Mouse (Mus musculus) activated CD4-positive, CD25-positive, alpha-beta regulatory T cell (primary cell): Measurements from ENCODE around the gene Il20. TPM values are rescaled to one million over a fixed set of nuclear protein-coding genes. Genes with fewer than 3 reads are reported as not detected.

Experiments used
- polyA plus RNA-seq, 2 experiments: library from polyadenylated mRNA; unstranded; fragments of 100-300 nt; shearing (Covaris generic); gene quantifications; one replicate each; pipeline ENCODE4 v1.2.1; 2017

Gene Il20
- under 1 TPM in 1 of 2 experiments, not detected in 1; 0.26 TPM for polyA plus RNA-seq

DNA sequence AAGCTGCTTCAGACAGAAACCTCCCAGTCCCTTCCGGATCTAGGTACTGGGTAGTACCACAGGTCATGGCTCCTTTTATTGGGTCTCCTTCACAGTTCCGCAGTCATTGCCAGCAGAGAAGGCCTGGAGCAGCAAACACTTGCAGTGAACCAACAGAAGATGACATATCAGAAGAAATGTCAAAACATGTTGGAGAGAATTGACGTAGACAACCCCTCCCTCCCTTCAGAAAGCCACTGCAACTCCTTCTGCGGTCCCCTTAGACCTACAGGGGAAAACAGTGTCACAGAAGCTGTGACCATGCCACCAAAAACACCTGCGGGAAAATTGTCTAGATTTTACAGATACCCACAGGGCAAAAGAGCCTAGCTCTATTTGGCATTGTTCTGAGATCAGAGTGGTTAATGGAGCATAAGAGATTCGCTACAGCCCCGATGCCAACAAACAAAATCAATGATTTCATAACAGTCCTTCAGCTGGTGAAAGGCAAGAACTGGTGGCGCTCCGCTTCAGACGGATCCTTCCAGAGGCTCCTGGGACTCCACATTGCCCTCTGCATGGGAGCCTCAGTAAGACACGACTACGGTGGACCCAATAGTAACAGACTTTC lies at the start of gene Il20:
Gene Il20, minus strand, starts transcription at position 51 of the 610 bp plus-strand sequence.

DNA sequence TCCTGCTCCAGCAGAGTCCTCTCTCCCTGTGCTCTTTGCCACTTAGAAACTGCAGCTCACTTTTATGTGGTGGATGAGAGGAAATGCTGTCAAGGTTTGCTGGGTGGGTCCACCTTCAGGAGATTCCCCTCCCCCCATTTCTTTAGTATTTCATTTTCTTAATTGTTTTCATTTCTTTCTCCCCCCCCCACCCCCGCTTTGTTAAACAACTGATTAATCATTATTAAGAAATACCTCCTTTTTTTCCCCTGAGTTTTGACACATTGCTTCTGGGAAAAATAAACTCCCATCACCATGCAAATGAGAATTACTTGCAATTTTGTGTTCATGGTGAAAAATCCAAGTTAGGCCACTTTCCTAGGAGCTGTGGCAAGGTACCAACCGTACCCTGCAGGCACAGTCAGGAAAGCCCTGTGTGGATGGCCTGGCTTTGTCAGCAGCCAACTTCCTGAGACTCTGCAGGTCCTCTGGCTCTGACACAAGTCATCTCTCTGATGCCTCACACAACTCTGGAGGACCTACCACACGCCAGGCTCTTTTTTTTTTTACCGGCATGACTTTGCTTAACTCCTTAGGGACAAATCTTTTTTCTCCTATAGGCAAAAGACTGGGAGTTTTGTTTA lies 28.9 kb upstream of the Il20 start, which contains the start of gene Il19:
Gene Il19, minus strand, starts transcription at position 51 of the 623 bp plus-strand sequence.

GRCm38 (mm10) chr1:130887354-130887753 lies 23.9 kb downstream of the Il20 start, which contains the start of gene Il24:
Il24 (minus strand) TSS chr1:130887454.

DNA sequence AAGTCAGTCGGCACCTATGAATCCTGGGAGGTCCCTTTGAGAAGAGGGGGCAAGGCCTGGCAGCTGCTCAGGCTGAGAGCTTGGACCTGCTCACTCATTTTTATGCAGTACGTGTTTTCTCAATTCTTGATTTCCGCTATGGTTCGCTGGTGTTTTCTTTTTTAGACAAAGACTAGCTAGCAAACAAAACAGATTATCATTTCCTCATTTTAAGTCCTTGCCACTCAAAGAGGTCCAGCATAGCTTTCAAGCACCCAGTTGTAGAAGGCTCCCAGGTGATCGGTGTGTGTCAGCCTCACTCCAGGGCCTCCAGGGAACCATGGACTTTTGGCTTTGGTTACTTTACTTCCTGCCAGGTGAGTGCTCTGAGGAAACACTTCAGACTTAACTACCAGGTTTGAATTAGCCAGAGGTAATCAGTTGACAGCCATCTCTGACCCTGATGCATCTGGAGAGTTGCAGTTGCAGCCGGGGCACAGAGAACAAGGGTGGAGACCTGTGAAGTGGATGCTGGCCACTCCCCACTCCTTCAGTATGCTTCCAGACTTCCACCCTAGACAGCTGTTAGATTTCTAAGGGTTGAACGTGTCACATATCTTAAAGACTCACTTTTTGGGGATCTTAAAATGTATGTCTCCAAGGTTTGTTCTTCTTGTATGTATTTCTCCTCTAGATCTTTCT lies 45.6 kb downstream of the Il20 start, which contains the start of gene Fcmr:
Gene Fcmr, plus strand, starts transcription at position 129 of the 681 bp plus-strand sequence.

Other genes with a start within 250 kb of the Il20 start
- under 1 TPM in 1 of 2 experiments, not detected in 1; 0.34 TPM for gene C4bp, start 249.8 kb downstream of the Il20 start, polyA plus RNA-seq
- gene Gm29427, start 195.7 kb downstream of the Il20 start, polyA plus RNA-seq = not detected
- gene Yod1, start 194.1 kb downstream of the Il20 start, polyA plus RNA-seq = 1 to 10 TPM; 5.3 to 5.8 TPM
- 1 to 10 TPM; 2.3 TPM for gene Pfkfb2, start 182.2 kb downstream of the Il20 start, polyA plus RNA-seq
- gene AA986860, start 179.5 kb downstream of the Il20 start, polyA plus RNA-seq = under 1 TPM; 0.51 to 0.92 TPM
- gene Fcamr, start 110.5 kb downstream of the Il20 start, polyA plus RNA-seq = not detected
- gene Pigr, start 84.8 kb downstream of the Il20 start, polyA plus RNA-seq = not detected
- gene Fcmr, start 45.8 kb downstream of the Il20 start, polyA plus RNA-seq = 1 to 10 TPM; 4.6 to 6.9 TPM
- gene Il24, start 24.0 kb downstream of the Il20 start, polyA plus RNA-seq = not detected
- gene Il19, start 28.7 kb upstream of the Il20 start, polyA plus RNA-seq = not detected
- gene Il10, start 108.4 kb upstream of the Il20 start, polyA plus RNA-seq = 10 to 100 TPM; 23.4 to 30.3 TPM
- 100 to 1,000 TPM; 136 to 153 TPM for gene Mapkapk2, start 186.4 kb upstream of the Il20 start, polyA plus RNA-seq
- under 1 TPM; 0.33 to 0.82 TPM for gene Dyrk3, start 226.9 kb upstream of the Il20 start, polyA plus RNA-seq
- gene Eif2d, start 241.7 kb upstream of the Il20 start, polyA plus RNA-seq = 10 to 100 TPM; 62.3 to 68.0 TPM